Mouse (Mus musculus) lung, postnatal 14 days (tissue): ENCODE measurements at regions not wholly inside any gene's neighbourhood (a gene's known extent, or its start where the extent isn't known, plus 50 kb on each side); places are given as distances from the start of the nearest gene placed in this dataset.

Experiments used
- DNase-seq: peaks from one replicate; pipeline ENCODE4 v3.0.0; 2021

GRCm38 (mm10) chr3:15205266-15206229 lies 126.6 kb downstream of the Gm9733 start:
- no peak for DNase-seq

GRCm38 (mm10) chr3:15212357-15212756 lies 119.7 kb downstream of the Gm9733 start:
- DNase-seq: no peak

GRCm38 (mm10) chr3:15217591-15217990 lies 114.5 kb downstream of the Gm9733 start:
- DNase-seq: no peak

GRCm38 (mm10) chr3:15219275-15219674 lies 112.8 kb downstream of the Gm9733 start:
- no peak for DNase-seq

GRCm38 (mm10) chr3:15223266-15223665 lies 108.8 kb downstream of the Gm9733 start:
- DNase-seq: no peak

GRCm38 (mm10) chr3:15224452-15224851 lies 107.7 kb downstream of the Gm9733 start:
- DNase-seq: no peak

- no peak for DNase-seq
These were observed 103.5 kb downstream of the Gm9733 start for GRCm38 (mm10) chr3:15228641-15229040.

GRCm38 (mm10) chr3:15230204-15230603 lies 101.9 kb downstream of the Gm9733 start:
- no peak for DNase-seq

GRCm38 (mm10) chr3:15231433-15231832 lies 100.7 kb downstream of the Gm9733 start:
- no peak for DNase-seq

GRCm38 (mm10) chr3:15237817-15238432 lies 94.2 kb downstream of the Gm9733 start:
- DNase-seq: no peak

GRCm38 (mm10) chr3:15242388-15242787 lies 89.7 kb downstream of the Gm9733 start:
- DNase-seq: no peak

GRCm38 (mm10) chr3:15243584-15243983 lies 88.5 kb downstream of the Gm9733 start:
- no peak for DNase-seq

- DNase-seq: peak; percentile 45
These were observed 87.1 kb downstream of the Gm9733 start for GRCm38 (mm10) chr3:15244999-15245398.
